Mouse (Mus musculus) stomach, postnatal 0 days (tissue): ENCODE results near the gene Gtf2f2. TPM values are rescaled to one million over a fixed set of nuclear protein-coding genes. Genes with fewer than 3 reads are reported as not detected.

Experiments
- ATAC-seq: fragments of 200-750 bp; cut with Nextera tagmentation; 2 replicates; pipeline ENCODE4 v1.8.0; 2017; ENCODE audit not compliant: low FRiP score, low TSS enrichment
- DNase-seq: peaks from one replicate; pipeline ENCODE4 v3.0.0-alpha.2; 2016; ENCODE audit warnings: low spot score
- H3K27ac ChIP-seq: fragments of 300-500 bp; sonication (generic); replicated peaks from 2 replicates; pipeline ENCODE4 v1.5.1; 2014; ENCODE audit warnings: mild to moderate bottlenecking, control low read depth
- H3K27me3 ChIP-seq: fragments of 300-500 bp; sonication (generic); 2 replicates; pipeline ENCODE4 v1.6.1; 2014; ENCODE audit warnings: low read length; ENCODE audit not compliant: control insufficient read depth, insufficient read depth
- H3K36me3 ChIP-seq: fragments of 300-500 bp; sonication (generic); 2 replicates; pipeline ENCODE4 v1.6.1; 2014; ENCODE audit warnings: low read length, mixed read lengths; ENCODE audit not compliant: control insufficient read depth, insufficient read depth
- H3K4me1 ChIP-seq: fragments of 300-500 bp; sonication (generic); replicated peaks from 2 replicates; pipeline ENCODE4 v1.6.1; 2014; ENCODE audit warnings: antibody characterized with exemption; ENCODE audit not compliant: control insufficient read depth, insufficient read depth
- H3K4me2 ChIP-seq: fragments of 300-500 bp; sonication (generic); replicated peaks from 2 replicates; pipeline ENCODE4 v1.6.1; 2014; ENCODE audit warnings: low read depth, mild to moderate bottlenecking, control low read depth, moderate library complexity
- H3K4me3 ChIP-seq: fragments of 300-500 bp; sonication (generic); 2 replicates; pipeline ENCODE4 v1.5.1; 2014; ENCODE audit warnings: low read depth, low read length, control low read depth
- H3K9ac ChIP-seq: fragments of 300-500 bp; sonication (generic); 2 replicates; pipeline ENCODE4 v1.6.1; 2014; ENCODE audit warnings: mild to moderate bottlenecking, low read length, control low read depth, mixed read lengths
- H3K9me3 ChIP-seq: fragments of 300-500 bp; sonication (generic); 2 replicates; pipeline ENCODE4 v1.6.1; 2016; ENCODE audit warnings: low read length; ENCODE audit not compliant: control insufficient read depth
- CTCF ChIP-seq: IDR thresholded peaks from 2 replicates; pipeline ENCODE4 v1.5.1; 2016; ENCODE audit warnings: antibody characterized with exemption, low read depth, mild to moderate bottlenecking, moderate library complexity
- EP300 ChIP-seq: optimal IDR thresholded peaks from 2 replicates; pipeline ENCODE3; 2016; ENCODE audit warnings: antibody characterized with exemption
- WGBS: fragments of 180-500 bp; shearing (Covaris S2); extraction: QIAGEN DNeasy Blood & Tissue Kit; methylation state at CpG from one replicate; pipeline ENCODE4 v1.1.7; 2014; 5-methylcytosine and 5-hydroxymethylcytosine counted together
- polyA plus RNA-seq: library from polyadenylated mRNA; unstranded; fragments of >200 nt; fragmentation: Nextera tagmentation; extraction: Ambion mirVana; gene quantifications from 2 replicates; pipeline ENCODE4 v1.2.1, GENCODE M21; 2015

Gtf2f2 gene
- polyA plus RNA-seq, 1 experiment from 2014 or later, result 36.8 TPM

GRCm38 (mm10) chr14:75953011-75953410 is 57.7 kb downstream of the Gtf2f2 start:
- TF ChIP-seq EP300 (no peak), CTCF (no peak)
- no peak overlapping the region for H3K4me2 ChIP-seq
- H3K36me3 ChIP-seq, result no peaks in the 10 kb centered on the region
- WGBS, result 54% methylated on average over 2 of the region's 2 CpGs
- no peak overlapping the region for H3K9ac ChIP-seq
- ATAC-seq (no peak), DNase-seq (no peak)
- H3K4me3 ChIP-seq, result no peak overlapping the region
- no peaks in the 10 kb centered on the region for H3K4me1 ChIP-seq
- no peak overlapping the region for H3K27ac ChIP-seq
- H3K9me3 ChIP-seq, result no peaks in the 10 kb centered on the region
- H3K27me3 ChIP-seq, result no peaks in the 10 kb centered on the region

GRCm38 (mm10) chr14:75947674-75948073 is 63.0 kb downstream of the Gtf2f2 start:
- no peak overlapping the region for H3K9ac ChIP-seq
- no peak overlapping the region for H3K4me2 ChIP-seq
- H3K36me3 ChIP-seq, result no peaks in the 10 kb centered on the region
- WGBS, result 70% methylated on average over 3 of the region's 3 CpGs
- no peaks in the 10 kb centered on the region for H3K4me1 ChIP-seq
- no peak overlapping the region for H3K4me3 ChIP-seq
- H3K27ac ChIP-seq, result no peak overlapping the region
- no peaks in the 10 kb centered on the region for H3K27me3 ChIP-seq
- TF ChIP-seq CTCF (no peak), EP300 (no peak)
- H3K9me3 ChIP-seq, result no peaks in the 10 kb centered on the region
- DNase-seq (no peak), ATAC-seq (no peak)

GRCm38 (mm10) chr14:75942365-75942764 is 68.3 kb downstream of the Gtf2f2 start:
- H3K4me3 ChIP-seq, result no peak overlapping the region
- 74% methylated on average over 3 of the region's 3 CpGs for WGBS
- H3K27me3 ChIP-seq, result no peaks in the 10 kb centered on the region
- H3K4me2 ChIP-seq, result no peak overlapping the region
- H3K9ac ChIP-seq, result no peak overlapping the region
- H3K4me1 ChIP-seq, result no peaks in the 10 kb centered on the region
- no peaks in the 10 kb centered on the region for H3K36me3 ChIP-seq
- DNase-seq, result no peak
- H3K27ac ChIP-seq, result no peak overlapping the region
- H3K9me3 ChIP-seq, result no peaks in the 10 kb centered on the region
- peak; percentile 61; the same call in 1 of the 2 replicates for ATAC-seq
- TF ChIP-seq CTCF, result no peak
- TF ChIP-seq EP300, result no peak

- H3K27ac ChIP-seq, result no peak overlapping the region
Measured at GRCm38 (mm10) chr14:75941500-75941899, 69.2 kb downstream of the Gtf2f2 start.

GRCm38 (mm10) chr14:75937714-75938113 is 73.0 kb downstream of the Gtf2f2 start:
- peak; percentile 80 for ATAC-seq
- WGBS, result 37% methylated on average over 1 of the region's 1 CpGs
- DNase-seq, result no peak
- TF ChIP-seq EP300, result peak; percentile 70
- TF ChIP-seq CTCF, result no peak
- H3K27ac ChIP-seq, result no peak overlapping the region
- H3K9me3 ChIP-seq, result no peaks in the 10 kb centered on the region
- H3K27me3 ChIP-seq, result no peaks in the 10 kb centered on the region
- no peaks in the 10 kb centered on the region for H3K4me1 ChIP-seq
- H3K9ac ChIP-seq, result no peak overlapping the region
- H3K4me3 ChIP-seq, result no peak overlapping the region
- no peaks in the 10 kb centered on the region for H3K36me3 ChIP-seq
- H3K4me2 ChIP-seq, result no peak overlapping the region

More at GRCm38 (mm10) chr14:75941500-75941899, 69.2 kb downstream of the Gtf2f2 start:
- no peak for TF ChIP-seq EP300
- no peak for TF ChIP-seq CTCF
- Histone ChIP-seq H3K27me3 (no peaks in the 10 kb centered on the region), H3K9ac (no peak overlapping the region), H3K4me1 (no peaks in the 10 kb centered on the region), H3K9me3 (no peaks in the 10 kb centered on the region), H3K36me3 (no peaks in the 10 kb centered on the region), H3K4me2 (no peak overlapping the region), H3K4me3 (no peak overlapping the region)
- DNase-seq, result no peak
- 95% methylated on average over 1 of the region's 1 CpGs for WGBS
- ATAC-seq, result no peak

- Histone ChIP-seq H3K36me3 (no peaks in the 10 kb centered on the region), H3K4me1 (no peaks in the 10 kb centered on the region), H3K27ac (no peak overlapping the region), H3K9ac (no peak overlapping the region), H3K9me3 (no peaks in the 10 kb centered on the region), H3K4me3 (no peak overlapping the region), H3K27me3 (no peaks in the 10 kb centered on the region), H3K4me2 (no peak overlapping the region)
- 83% methylated on average over 2 of the region's 2 CpGs for WGBS
- DNase-seq (no peak), ATAC-seq (no peak)
- TF ChIP-seq CTCF (peak; percentile 56), EP300 (no peak)
Measured at GRCm38 (mm10) chr14:75934359-75934758, 76.3 kb downstream of the Gtf2f2 start.
